Mouse (Mus musculus): ENCODE data around the gene Serpina3f. TPM values are rescaled to one million over a fixed set of nuclear protein-coding genes. Genes with fewer than 3 reads are reported as not detected.

Gene Serpina3f
- polyA plus RNA-seq, 1 experiment from 2014 or later, result 0.12 TPM

GRCm38 (mm10) chr12:104247553-104248002 is 33.2 kb downstream of the Serpina3f start:
- TF ChIP-seq CTCF (IDR thresholded peaks at IDR 0.05; ENCODE audit: low read depth), result no peak
- no peak overlapping the region for H3K27ac ChIP-seq (ENCODE audit: low read depth)
- H3K9ac ChIP-seq, result no peak overlapping the region
- H3K4me2 ChIP-seq, result no peak overlapping the region
- no peak overlapping the region for H3K4me3 ChIP-seq (ENCODE audit: low read depth, low read length)
- H3K27me3 ChIP-seq (ENCODE audit: insufficient read depth, low read length), result no peaks in the 10 kb centered on the region
- no peaks in the 10 kb centered on the region for H3K4me1 ChIP-seq (ENCODE audit: insufficient read depth)
- no peak for ATAC-seq (ENCODE audit: insufficient read depth)
- H3K9me3 ChIP-seq (ENCODE audit: low read depth, low read length), result no peaks in the 10 kb centered on the region
- H3K36me3 ChIP-seq (ENCODE audit: insufficient read depth), result no peaks in the 10 kb centered on the region
- no peak for DNase-seq

GRCm38 (mm10) chr12:104248231-104248630 is 33.9 kb downstream of the Serpina3f start:
- no peak overlapping the region for H3K27ac ChIP-seq (ENCODE audit: low read depth)
- no peaks in the 10 kb centered on the region for H3K36me3 ChIP-seq (ENCODE audit: insufficient read depth)
- no peak for ATAC-seq (ENCODE audit: insufficient read depth)
- no peak overlapping the region for H3K9ac ChIP-seq
- H3K4me2 ChIP-seq, result no peak overlapping the region
- no peak overlapping the region for H3K4me3 ChIP-seq (ENCODE audit: low read depth, low read length)
- no peaks in the 10 kb centered on the region for H3K9me3 ChIP-seq (ENCODE audit: low read depth, low read length)
- no peaks in the 10 kb centered on the region for H3K27me3 ChIP-seq (ENCODE audit: insufficient read depth, low read length)
- WGBS, result 54% methylated on average over 3 of the region's 3 CpGs
- no peak for DNase-seq
- H3K4me1 ChIP-seq (ENCODE audit: insufficient read depth), result no peaks in the 10 kb centered on the region
- TF ChIP-seq CTCF (IDR thresholded peaks at IDR 0.05; ENCODE audit: low read depth), result no peak

- H3K4me1 ChIP-seq (ENCODE audit: insufficient read depth), result no peaks in the 10 kb centered on the region
- no peak overlapping the region for H3K27ac ChIP-seq (ENCODE audit: low read depth)
- H3K4me3 ChIP-seq (ENCODE audit: low read depth, low read length), result no peak overlapping the region
- H3K27me3 ChIP-seq (ENCODE audit: insufficient read depth, low read length), result no peaks in the 10 kb centered on the region
- TF ChIP-seq CTCF (IDR thresholded peaks at IDR 0.05; ENCODE audit: low read depth), result no peak
- 42% methylated on average over 3 of the region's 3 CpGs for WGBS
- ATAC-seq (ENCODE audit: insufficient read depth) (no peak), DNase-seq (no peak)
- no peak overlapping the region for H3K9ac ChIP-seq
- H3K36me3 ChIP-seq (ENCODE audit: insufficient read depth), result no peaks in the 10 kb centered on the region
- H3K9me3 ChIP-seq (ENCODE audit: low read depth, low read length), result no peaks in the 10 kb centered on the region
- no peak overlapping the region for H3K4me2 ChIP-seq
These were observed 46.7 kb downstream of the Serpina3f start for GRCm38 (mm10) chr12:104261041-104261440.

- Histone ChIP-seq H3K9me3 (ENCODE audit: low read depth, low read length) (no peaks in the 10 kb centered on the region), H3K36me3 (ENCODE audit: insufficient read depth) (no peaks in the 10 kb centered on the region), H3K4me1 (ENCODE audit: insufficient read depth) (no peaks in the 10 kb centered on the region), H3K4me2 (no peak within 1 kb of the TSS), H3K27me3 (ENCODE audit: insufficient read depth, low read length) (no peaks in the 10 kb centered on the region), H3K9ac (no peak within 1 kb of the TSS), H3K27ac (ENCODE audit: low read depth) (no peak within 1 kb of the TSS), H3K4me3 (ENCODE audit: low read depth, low read length) (no peak within 1 kb of the TSS)
- TF ChIP-seq CTCF (IDR thresholded peaks at IDR 0.05; ENCODE audit: low read depth), result no peak
- no peak for DNase-seq
- no peak for ATAC-seq (ENCODE audit: insufficient read depth)
These were observed 48.5 kb downstream of the Serpina3f start, which contains the start of gene Serpina3i for GRCm38 (mm10) chr12:104262863-104263262. TSS of gene Serpina3i (plus strand) at chr12:104263122.

GRCm38 (mm10) chr12:104266374-104266773 is 52.0 kb downstream of the Serpina3f start:
- Histone ChIP-seq H3K36me3 (ENCODE audit: insufficient read depth) (no peaks in the 10 kb centered on the region), H3K4me2 (no peak overlapping the region), H3K9ac (no peak overlapping the region), H3K4me1 (ENCODE audit: insufficient read depth) (no peaks in the 10 kb centered on the region), H3K27ac (ENCODE audit: low read depth) (no peak overlapping the region), H3K27me3 (ENCODE audit: insufficient read depth, low read length) (no peaks in the 10 kb centered on the region), H3K4me3 (ENCODE audit: low read depth, low read length) (no peak overlapping the region), H3K9me3 (ENCODE audit: low read depth, low read length) (no peaks in the 10 kb centered on the region)
- ATAC-seq (ENCODE audit: insufficient read depth), result no peak
- DNase-seq, result no peak
- 67% methylated on average over 3 of the region's 3 CpGs for WGBS
- no peak for TF ChIP-seq CTCF (IDR thresholded peaks at IDR 0.05; ENCODE audit: low read depth)

Other genes starting within 250 kb of the Serpina3f start
- gene Serpina11, start 224.6 kb upstream of the Serpina3f start, polyA plus RNA-seq (2014; fragmentation: Nextera tagmentation; extraction: Ambion mirVana), result not detected in 2 replicates
- gene Serpina9, start 200.8 kb upstream of the Serpina3f start, polyA plus RNA-seq (2014; fragmentation: Nextera tagmentation; extraction: Ambion mirVana), result not detected in 2 replicates
- gene Serpina12, start 170.1 kb upstream of the Serpina3f start, polyA plus RNA-seq (2014; fragmentation: Nextera tagmentation; extraction: Ambion mirVana), result not detected in 2 replicates
- not detected in 2 replicates for gene Serpina5, start 113.4 kb upstream of the Serpina3f start, polyA plus RNA-seq (2014; fragmentation: Nextera tagmentation; extraction: Ambion mirVana)
- not detected in 2 replicates for gene Serpina3a, start 101.8 kb upstream of the Serpina3f start, polyA plus RNA-seq (2014; fragmentation: Nextera tagmentation; extraction: Ambion mirVana)
- not detected in 2 replicates for gene Serpina3b, start 86.5 kb upstream of the Serpina3f start, polyA plus RNA-seq (2014; fragmentation: Nextera tagmentation; extraction: Ambion mirVana)
- not detected in 2 replicates for gene Serpina3c, start 60.7 kb upstream of the Serpina3f start, polyA plus RNA-seq (2014; fragmentation: Nextera tagmentation; extraction: Ambion mirVana)
- gene Serpina3g, start 21.7 kb downstream of the Serpina3f start, polyA plus RNA-seq (2014; fragmentation: Nextera tagmentation; extraction: Ambion mirVana), result 0.50 and 0.99 TPM in 2 replicates
- gene Serpina3i, start 48.6 kb downstream of the Serpina3f start, polyA plus RNA-seq (2014; fragmentation: Nextera tagmentation; extraction: Ambion mirVana), result not detected in 2 replicates
- not detected in 2 replicates for gene Serpina3j, start 100.0 kb downstream of the Serpina3f start, polyA plus RNA-seq (2014; fragmentation: Nextera tagmentation; extraction: Ambion mirVana)
- not detected in 2 replicates for gene Serpina3k, start 123.9 kb downstream of the Serpina3f start, polyA plus RNA-seq (2014; fragmentation: Nextera tagmentation; extraction: Ambion mirVana)
- not detected in 2 replicates for gene Serpina3m, start 123.9 kb downstream of the Serpina3f start, polyA plus RNA-seq (2014; fragmentation: Nextera tagmentation; extraction: Ambion mirVana)
- not detected in 2 replicates for gene Serpina3n, start 192.2 kb downstream of the Serpina3f start, polyA plus RNA-seq (2014; fragmentation: Nextera tagmentation; extraction: Ambion mirVana)